Mouse (Mus musculus): Measurements from ENCODE around the gene Wtap. TPM values are rescaled to one million over a fixed set of nuclear protein-coding genes. Genes with fewer than 3 reads are reported as not detected.

Wtap gene
- 207 TPM for polyA plus RNA-seq (2014; fragmentation: Illumina TruSeq; extraction: RNeasy Lipid Tissue Mini Kit (QIAGEN cat#74804); ENCODE audit: low replicate concordance)

DNA sequence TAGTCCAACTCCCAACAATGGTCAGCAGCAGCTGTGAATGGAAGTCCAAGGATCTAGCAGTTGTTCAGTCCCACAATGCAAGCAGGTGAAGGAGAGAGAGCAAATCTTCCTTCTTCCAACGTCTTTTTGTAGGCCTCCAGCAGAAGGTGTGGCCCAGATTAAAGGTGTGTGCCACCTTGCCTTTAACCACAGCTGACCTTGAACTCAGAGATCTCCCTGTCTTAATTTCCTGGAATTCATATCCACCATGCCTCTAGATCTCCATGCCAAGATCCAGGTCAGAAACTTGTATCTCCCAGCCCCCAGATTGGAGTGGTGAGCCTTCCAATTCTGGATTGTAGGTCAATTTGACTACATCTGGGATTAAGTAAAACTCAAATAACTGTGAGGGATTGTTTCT, at the start of gene Wtap:
TSS of gene Wtap (minus strand) at position 101 of the 400 bp plus-strand sequence.

DNA sequence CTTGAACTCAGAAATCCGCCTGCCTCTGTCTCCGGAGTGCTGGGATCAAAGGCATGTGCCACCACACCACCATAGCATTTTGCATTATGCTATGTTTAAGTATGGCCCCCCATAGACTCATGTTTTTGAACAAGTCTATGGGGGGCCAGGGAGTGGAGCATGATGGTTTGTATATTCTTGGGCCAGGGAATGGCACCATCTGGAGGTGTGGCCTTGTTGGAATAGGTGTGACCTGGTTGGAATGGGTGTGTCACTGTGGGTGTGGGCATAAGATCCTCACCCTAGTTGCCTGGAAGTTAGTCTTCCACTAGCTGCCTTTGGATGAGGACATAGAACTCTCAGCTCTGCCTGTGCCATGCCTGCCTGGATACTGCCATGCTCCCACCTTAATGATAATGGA, 12.6 kb upstream of the Wtap start, which contains the start of gene Sod2:
TSS of gene Sod2 (plus strand) at position 301 of the 400 bp plus-strand sequence.

DNA sequence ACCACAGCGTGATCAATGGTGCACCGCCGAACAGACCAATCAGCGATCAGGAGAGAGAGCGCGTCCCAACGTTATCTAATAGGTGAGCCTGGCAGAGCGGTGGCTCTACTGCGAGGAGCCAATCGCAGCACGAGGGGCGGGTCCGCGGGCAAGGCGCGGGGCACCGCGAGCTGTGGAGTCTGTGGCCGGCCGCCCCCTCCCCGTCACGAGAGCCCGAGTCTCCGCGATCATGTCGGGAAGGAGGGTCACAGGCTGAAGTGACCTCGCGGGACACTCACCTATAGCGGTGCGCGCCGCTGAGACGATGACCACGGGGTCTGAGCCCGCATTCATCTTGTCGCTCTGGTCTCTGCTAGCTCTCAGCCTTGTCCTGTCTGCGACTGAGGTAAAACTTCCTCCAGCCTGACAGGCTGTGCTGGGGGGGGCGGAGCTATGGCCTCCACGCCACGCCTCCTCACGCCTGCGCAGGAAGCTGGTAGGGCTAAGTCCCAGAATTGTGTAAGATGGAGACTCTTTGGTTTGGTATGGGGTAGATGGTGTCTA, 33.6 kb downstream of the Wtap start, which contains the start of gene Acat2:
TSS of gene Acat2 (minus strand) at position 417 of the 543 bp plus-strand sequence.

DNA sequence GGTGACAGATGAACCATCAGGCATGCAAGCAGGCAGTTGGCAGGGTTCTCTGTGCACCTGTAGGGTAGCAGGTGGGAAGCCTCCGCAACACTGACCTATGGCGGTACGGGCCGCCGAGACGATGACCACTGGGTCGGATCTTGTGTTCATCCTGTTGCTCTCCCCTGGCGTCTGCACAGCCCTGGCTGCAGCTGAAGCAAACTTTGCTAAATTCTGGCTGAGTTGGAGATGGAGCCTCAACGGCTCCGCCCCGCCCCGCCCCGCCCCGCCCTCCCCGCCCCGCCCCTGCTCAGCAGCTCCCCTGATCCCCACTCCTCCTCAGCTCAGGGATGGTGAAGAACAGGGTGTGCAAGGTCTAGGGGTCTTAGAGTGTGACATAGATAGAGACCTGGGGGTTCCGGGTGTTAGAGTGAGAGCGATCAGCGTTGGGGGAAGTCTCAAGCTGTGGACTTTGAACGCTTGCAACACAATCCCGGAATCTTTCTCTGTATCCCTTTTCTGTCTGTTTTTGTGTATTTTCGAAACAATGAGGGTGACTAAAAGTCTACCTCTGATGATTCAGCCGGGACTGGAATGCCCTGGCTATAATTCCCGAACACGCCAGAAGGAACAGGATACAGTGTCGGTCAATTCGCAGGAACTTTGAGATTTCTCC, 53.7 kb downstream of the Wtap start, which contains the start of gene Acat3:
TSS of gene Acat3 (minus strand) at position 450 of the 655 bp plus-strand sequence.

Other genes starting within 250 kb of the Wtap start
- gene Igf2r, start 224.5 kb downstream of the Wtap start, polyA plus RNA-seq (2014; fragmentation: Illumina TruSeq; extraction: RNeasy Lipid Tissue Mini Kit (QIAGEN cat#74804); ENCODE audit: low replicate concordance), result 7.7 TPM
- gene Mas1, start 126.0 kb downstream of the Wtap start, polyA plus RNA-seq (2014; fragmentation: Illumina TruSeq; extraction: RNeasy Lipid Tissue Mini Kit (QIAGEN cat#74804); ENCODE audit: low replicate concordance), result not detected
- gene Mrgprh, start 118.1 kb downstream of the Wtap start, polyA plus RNA-seq (2014; fragmentation: Illumina TruSeq; extraction: RNeasy Lipid Tissue Mini Kit (QIAGEN cat#74804); ENCODE audit: low replicate concordance), result not detected
- 0.67 TPM for gene Pnldc1, start 83.9 kb downstream of the Wtap start, polyA plus RNA-seq (2014; fragmentation: Illumina TruSeq; extraction: RNeasy Lipid Tissue Mini Kit (QIAGEN cat#74804); ENCODE audit: low replicate concordance)
- 339 TPM for gene Tcp1, start 78.5 kb downstream of the Wtap start, polyA plus RNA-seq (2014; fragmentation: Illumina TruSeq; extraction: RNeasy Lipid Tissue Mini Kit (QIAGEN cat#74804); ENCODE audit: low replicate concordance)
- gene Mrpl18, start 77.8 kb downstream of the Wtap start, polyA plus RNA-seq (2014; fragmentation: Illumina TruSeq; extraction: RNeasy Lipid Tissue Mini Kit (QIAGEN cat#74804); ENCODE audit: low replicate concordance), result 151 TPM
- gene Acat3, start 53.6 kb downstream of the Wtap start, polyA plus RNA-seq (2014; fragmentation: Illumina TruSeq; extraction: RNeasy Lipid Tissue Mini Kit (QIAGEN cat#74804); ENCODE audit: low replicate concordance), result 0.93 TPM
- gene Acat2, start 33.4 kb downstream of the Wtap start, polyA plus RNA-seq (2014; fragmentation: Illumina TruSeq; extraction: RNeasy Lipid Tissue Mini Kit (QIAGEN cat#74804); ENCODE audit: low replicate concordance), result 25.3 TPM
- gene Sod2, start 12.7 kb upstream of the Wtap start, polyA plus RNA-seq (2014; fragmentation: Illumina TruSeq; extraction: RNeasy Lipid Tissue Mini Kit (QIAGEN cat#74804); ENCODE audit: low replicate concordance), result 76.6 TPM
- not detected for gene Gpr31b, start 58.1 kb upstream of the Wtap start, polyA plus RNA-seq (2014; fragmentation: Illumina TruSeq; extraction: RNeasy Lipid Tissue Mini Kit (QIAGEN cat#74804); ENCODE audit: low replicate concordance)
- 0.30 TPM for gene Tcp10b, start 66.9 kb upstream of the Wtap start, polyA plus RNA-seq (2014; fragmentation: Illumina TruSeq; extraction: RNeasy Lipid Tissue Mini Kit (QIAGEN cat#74804); ENCODE audit: low replicate concordance)
- 9.6 TPM for gene Unc93a, start 137.6 kb upstream of the Wtap start, polyA plus RNA-seq (2014; fragmentation: Illumina TruSeq; extraction: RNeasy Lipid Tissue Mini Kit (QIAGEN cat#74804); ENCODE audit: low replicate concordance)
- not detected for gene Smok2a, start 227.0 kb upstream of the Wtap start, polyA plus RNA-seq (2014; fragmentation: Illumina TruSeq; extraction: RNeasy Lipid Tissue Mini Kit (QIAGEN cat#74804); ENCODE audit: low replicate concordance)
- gene Smok2b, start 236.1 kb upstream of the Wtap start, polyA plus RNA-seq (2014; fragmentation: Illumina TruSeq; extraction: RNeasy Lipid Tissue Mini Kit (QIAGEN cat#74804); ENCODE audit: low replicate concordance), result not detected

All from small intestine, adult 10 weeks (tissue).